Mouse (Mus musculus): ENCODE measurements around the gene Prickle4.
A peak's percentile ranks its signal among the peaks of the same experiment; 100 is the strongest.
"Not testable (repeated sequence)": the region's sequence is repeated elsewhere in the genome, so short reads cannot be mapped to it uniquely, and the experiment has no call there.

The Prickle4 gene

DNA sequence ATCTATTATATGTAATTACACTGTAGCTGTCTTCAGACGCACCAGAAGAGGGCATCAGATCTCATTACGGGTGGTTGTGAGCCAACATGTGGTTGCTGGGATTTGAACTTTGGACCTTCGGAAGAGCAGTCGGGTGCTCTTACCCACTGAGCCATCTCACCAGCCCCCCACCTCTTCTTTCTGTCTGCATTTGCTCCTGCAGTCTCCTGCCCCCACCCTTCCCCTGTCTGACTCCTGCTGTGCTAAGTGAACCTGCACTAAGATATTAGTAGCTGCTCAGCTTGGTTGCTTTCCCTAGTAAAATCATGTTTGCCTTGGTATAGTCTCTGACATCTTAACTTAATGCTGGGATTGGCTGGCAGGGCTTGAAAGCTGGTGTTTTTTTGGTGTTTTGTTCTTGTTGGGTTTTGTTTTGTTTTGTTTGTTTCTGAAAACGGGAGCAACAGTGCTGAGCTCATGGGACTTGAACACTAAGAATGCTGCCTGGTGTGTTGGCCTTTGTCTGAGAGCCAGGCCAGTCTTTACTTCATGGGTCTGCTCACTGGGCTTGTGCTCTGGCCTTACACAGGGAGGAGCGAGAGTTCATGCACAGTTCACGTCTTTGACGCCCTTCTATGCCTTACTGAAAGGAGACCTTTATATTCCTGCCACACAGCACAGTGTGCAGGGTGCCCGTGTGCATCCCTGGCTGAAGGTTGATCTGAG, 31.4 kb downstream of the Prickle4 start:
- no peak for DNase-seq

DNA sequence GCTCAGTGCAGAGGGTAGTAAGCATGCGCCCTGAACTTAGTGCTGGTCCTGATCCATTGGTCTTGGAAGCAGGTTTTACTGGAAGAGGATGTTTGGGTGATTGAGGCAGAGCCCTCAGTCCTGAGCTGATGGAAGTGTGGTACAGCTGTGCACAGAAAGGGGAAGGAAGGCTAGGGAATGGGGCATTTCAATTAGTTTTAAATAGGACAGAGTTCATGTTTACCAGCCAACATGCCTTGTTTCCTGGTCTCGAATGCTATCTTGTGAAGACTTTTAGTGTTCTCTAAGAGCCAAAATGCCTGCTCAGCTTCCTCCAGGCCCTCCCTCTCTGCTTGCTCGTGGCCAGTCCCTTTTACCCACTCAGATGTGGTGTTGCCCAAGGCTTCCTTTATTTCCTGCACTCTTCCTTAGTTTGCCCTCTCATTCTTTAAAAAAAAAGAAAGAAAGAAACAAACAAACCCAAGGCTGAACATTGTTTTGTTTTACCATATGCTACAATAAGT, 35.7 kb downstream of the Prickle4 start:
- no peak for DNase-seq

DNA sequence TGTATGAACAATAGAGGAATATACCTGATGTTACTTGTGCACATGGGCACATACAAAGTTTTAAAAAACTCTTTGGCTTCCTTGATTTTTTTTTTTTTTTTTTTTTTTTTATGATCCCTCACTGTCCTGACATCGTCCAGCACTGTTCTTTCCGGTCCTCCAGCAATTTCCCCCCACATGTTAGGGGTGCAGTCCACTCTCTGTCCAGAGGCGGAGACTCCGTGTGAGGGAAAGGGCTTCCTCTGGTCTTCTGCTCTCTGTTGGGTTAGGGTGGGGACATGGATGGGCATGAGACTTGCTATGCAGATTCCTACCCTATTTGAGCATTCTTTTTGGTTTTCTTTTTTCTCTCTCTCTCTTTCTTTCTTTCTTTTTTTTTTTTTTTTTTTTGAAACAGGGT, 36.6 kb downstream of the Prickle4 start:
- DNase-seq = no peak

DNA sequence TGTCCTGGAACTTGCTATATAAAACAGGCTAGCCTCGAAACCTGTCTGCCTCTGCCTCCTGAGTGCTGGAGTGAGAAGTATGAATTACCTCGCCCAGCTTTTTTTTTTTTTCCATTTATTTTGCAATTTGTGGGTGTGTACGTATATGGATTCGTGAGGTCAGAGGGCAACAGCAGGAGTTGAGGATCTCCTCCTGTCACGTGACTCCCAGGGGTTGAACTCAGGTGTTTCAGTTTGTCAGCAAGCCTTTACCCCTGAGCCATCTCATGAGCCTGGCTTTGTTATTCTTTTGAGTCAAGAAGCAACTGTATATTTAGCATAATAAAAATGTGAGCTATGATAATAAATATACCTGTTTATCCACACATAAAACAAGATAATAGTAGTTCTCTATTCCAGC, 38.8 kb downstream of the Prickle4 start:
- DNase-seq = no peak

DNA sequence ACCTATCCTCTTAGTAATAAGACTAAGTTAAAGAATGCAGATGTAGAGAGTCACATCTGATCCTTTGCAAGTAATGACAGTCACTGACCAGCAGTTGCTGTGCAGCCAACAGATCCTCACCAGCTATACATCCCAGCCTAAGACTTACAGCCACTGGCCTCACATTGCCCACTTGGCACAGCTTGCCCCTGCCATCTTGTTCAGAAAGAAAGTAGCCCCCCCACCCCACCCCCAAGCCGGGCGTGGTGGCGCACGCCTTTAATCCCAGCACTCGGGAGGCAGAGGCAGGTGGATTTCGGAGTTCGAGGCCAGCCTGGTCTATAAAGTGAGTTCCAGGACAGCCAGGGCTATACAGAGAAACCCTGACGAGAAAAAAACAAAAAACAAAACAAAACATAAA, 40.2 kb downstream of the Prickle4 start:
- not testable (repeated sequence) for DNase-seq

DNA sequence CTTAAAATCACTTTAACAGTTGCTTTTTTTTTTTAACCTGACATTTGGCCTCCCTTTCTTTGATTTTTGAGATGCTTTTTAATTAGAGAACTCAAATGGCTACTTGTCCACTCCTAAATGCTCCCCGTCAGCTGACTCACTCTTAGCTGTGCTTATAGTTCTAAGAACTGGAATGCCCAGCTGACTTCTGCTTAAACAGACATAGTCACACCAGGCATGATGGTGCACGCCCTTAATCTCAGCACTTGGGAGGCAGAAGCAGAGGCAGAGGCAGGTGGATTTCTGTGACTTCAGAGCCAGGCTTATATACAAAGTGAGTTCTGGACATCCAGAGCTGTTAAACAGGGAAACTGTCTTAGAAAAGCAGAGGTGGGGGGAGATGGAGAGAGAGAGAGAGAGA, 42.6 kb downstream of the Prickle4 start:
- no peak for DNase-seq

DNA sequence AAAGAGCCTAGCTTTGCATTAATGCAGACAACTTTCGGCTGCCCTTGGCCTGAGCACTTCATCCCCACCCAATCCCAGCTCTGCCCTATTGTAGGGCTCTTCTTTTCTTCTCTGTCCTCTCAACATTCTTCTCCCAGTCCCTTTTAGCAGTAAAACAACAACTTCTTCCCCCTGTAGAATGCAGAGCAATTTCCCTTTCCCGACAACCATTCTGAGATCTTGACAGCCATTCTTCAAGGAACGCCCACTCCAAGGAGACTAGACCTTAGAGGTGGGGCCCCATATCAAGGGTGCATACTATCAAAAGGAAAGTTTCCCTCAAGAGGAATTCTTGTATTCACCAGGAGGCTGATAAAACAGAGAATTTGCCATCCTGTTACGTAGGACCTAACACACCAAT, 45.6 kb downstream of the Prickle4 start:
- DNase-seq = no peak

DNA sequence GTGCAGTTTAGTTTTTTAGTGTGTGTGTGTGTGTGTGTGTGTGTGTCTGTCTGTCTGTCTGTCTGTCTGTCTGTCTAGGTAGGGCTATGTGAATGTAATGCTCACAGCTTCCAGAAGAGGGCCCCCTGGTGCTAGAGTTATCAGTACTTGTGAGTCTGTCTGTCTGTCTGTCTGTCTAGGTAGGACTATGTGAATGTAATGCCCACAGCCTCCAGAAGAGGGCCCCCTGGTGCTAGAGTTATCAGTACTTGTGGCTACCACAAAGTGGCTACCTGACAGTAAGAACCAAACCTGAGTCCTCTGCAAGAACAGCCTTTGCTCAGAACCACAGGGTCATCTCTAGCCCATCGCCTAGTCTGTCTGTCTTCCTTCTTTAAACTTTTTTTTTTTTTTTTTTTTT, 47.9 kb downstream of the Prickle4 start:
- DNase-seq = peak; percentile 92

DNA sequence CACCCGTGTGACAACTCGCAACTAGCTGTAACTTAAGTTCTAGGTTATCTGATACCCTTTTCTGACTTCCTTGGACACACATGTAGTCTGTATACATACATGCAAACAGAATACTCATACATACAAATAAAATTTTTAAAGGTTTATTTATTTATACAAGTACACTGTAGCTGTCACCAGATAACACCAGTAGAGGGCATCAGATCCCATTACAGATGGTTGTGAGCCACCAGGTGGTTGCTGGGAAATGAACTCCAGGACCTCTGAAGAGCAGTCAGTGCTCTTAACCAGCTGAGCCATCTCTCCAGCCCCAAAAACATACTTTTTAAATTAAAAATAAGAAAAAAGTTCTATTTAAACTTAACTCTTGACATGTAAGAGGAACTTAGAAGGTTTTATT, 51.5 kb downstream of the Prickle4 start:
- no peak for DNase-seq

Measured in kidney, adult 9 months (tissue).